Mouse (Mus musculus) neural tube, embryonic 13.5 days (tissue): ENCODE measurements around the gene Bcr. TPM values are rescaled to one million over a fixed set of nuclear protein-coding genes. Genes with fewer than 3 reads are reported as not detected.

Experiments
- ATAC-seq: fragments of 200-750 bp; cut with Nextera tagmentation; 2 replicates; pipeline ENCODE4 v1.8.0; 2017; ENCODE audit warnings: low read depth, mild to moderate bottlenecking, moderate TSS enrichment, moderate library complexity
- H3K27ac ChIP-seq: fragments of 300-500 bp; sonication (generic); replicated peaks from 2 replicates; pipeline ENCODE4 v1.5.1; 2015; ENCODE audit warnings: moderate library complexity, mild to moderate bottlenecking, inconsistent platforms
- H3K27me3 ChIP-seq: fragments of 300-500 bp; sonication (generic); 2 replicates; pipeline ENCODE4 v1.6.1; 2015; ENCODE audit warnings: mild to moderate bottlenecking, inconsistent platforms
- H3K36me3 ChIP-seq: fragments of 300-500 bp; sonication (generic); 2 replicates; pipeline ENCODE4 v1.6.1; 2015; ENCODE audit warnings: mild to moderate bottlenecking, inconsistent platforms
- H3K4me1 ChIP-seq: fragments of 300-500 bp; sonication (generic); replicated peaks from 2 replicates; pipeline ENCODE4 v1.6.1; 2015; ENCODE audit warnings: inconsistent platforms
- H3K4me2 ChIP-seq: fragments of 300-500 bp; sonication (generic); 2 replicates; pipeline ENCODE4 v1.6.1; 2015; ENCODE audit warnings: inconsistent platforms, mild to moderate bottlenecking, moderate library complexity
- H3K4me3 ChIP-seq: fragments of 300-500 bp; sonication (generic); 2 replicates; pipeline ENCODE4 v1.5.1; 2015; ENCODE audit warnings: mild to moderate bottlenecking, inconsistent platforms
- H3K9ac ChIP-seq: fragments of 300-500 bp; sonication (generic); 2 replicates; pipeline ENCODE4 v1.6.1; 2015; ENCODE audit warnings: moderate library complexity, mild to moderate bottlenecking, inconsistent platforms
- H3K9me3 ChIP-seq: fragments of 300-500 bp; sonication (generic); 2 replicates; pipeline ENCODE4 v1.6.1; 2016; ENCODE audit warnings: inconsistent platforms
- WGBS: fragments of 180-500 bp; shearing (Covaris S2); methylation state at CpG from one replicate; pipeline ENCODE4 v1.1.7; 2015; 5-methylcytosine and 5-hydroxymethylcytosine counted together
- polyA plus RNA-seq: library from polyadenylated mRNA; unstranded; fragments of >200 nt; fragmentation: Nextera tagmentation; extraction: Ambion mirVana; gene quantifications from 2 replicates; pipeline ENCODE4 v1.2.1, GENCODE M21; 2015

The Bcr gene
- polyA plus RNA-seq, 1 experiment from 2014 or later: 16.8 TPM

DNA sequence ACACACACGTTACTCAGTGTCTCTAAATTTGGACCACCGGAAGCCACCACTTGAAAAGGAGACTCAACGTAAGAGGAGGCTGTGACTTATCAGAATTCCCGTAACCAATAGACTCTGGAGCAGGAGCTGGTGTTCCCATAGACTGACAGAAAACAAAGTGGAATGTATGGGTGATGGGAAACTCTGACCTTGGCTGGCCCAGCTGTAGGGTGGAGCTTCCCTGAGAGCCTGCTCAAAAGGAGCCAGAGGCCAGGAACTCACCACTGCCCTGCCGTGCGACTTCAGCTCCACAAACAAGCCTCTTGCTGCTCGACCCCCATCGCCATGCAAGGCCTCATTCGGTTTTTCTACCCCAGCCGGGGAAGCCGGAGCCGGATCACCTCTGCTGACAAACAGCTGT lies 113.3 kb downstream of the Bcr start:
- WGBS: 82% methylated on average over 12 of the region's 12 CpGs
- H3K4me3 ChIP-seq: no peak overlapping the region
- H3K27ac ChIP-seq: no peak overlapping the region
- no peaks in the 10 kb centered on the region for H3K9me3 ChIP-seq
- no peaks in the 10 kb centered on the region; the same call in 1 of the 2 replicates for H3K4me1 ChIP-seq
- no peak for ATAC-seq
- H3K9ac ChIP-seq: no peak overlapping the region
- no peak overlapping the region for H3K4me2 ChIP-seq
- no peaks in the 10 kb centered on the region for H3K27me3 ChIP-seq
- peaks cover 96% of the 10 kb centered on the region for H3K36me3 ChIP-seq

DNA sequence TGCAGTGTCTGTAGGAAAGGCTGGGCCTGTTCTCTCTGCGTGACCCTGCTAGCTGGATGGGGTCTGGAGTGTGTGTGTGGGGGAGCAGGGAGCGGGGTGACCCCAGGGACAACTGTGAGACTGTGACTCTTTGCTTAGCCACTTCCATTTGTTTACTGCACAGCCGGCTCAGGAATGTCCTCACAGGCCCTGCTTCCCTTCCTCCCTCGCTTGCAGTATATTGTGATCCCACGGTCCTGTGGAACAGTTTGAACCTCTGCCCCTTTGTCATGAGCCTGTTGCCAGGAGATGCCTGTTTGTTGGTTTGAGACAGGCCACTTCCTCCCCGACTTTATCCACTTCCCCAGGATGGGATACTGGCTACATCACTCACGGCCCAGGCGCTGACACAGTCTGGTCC lies 116.1 kb downstream of the Bcr start:
- Histone ChIP-seq H3K27ac (no peak overlapping the region), H3K36me3 (peaks cover 98% of the 10 kb centered on the region), H3K9me3 (no peaks in the 10 kb centered on the region), H3K4me3 (no peak overlapping the region), H3K9ac (no peak overlapping the region), H3K4me2 (no peak overlapping the region), H3K27me3 (no peaks in the 10 kb centered on the region), H3K4me1 (no peaks in the 10 kb centered on the region; the same call in 1 of the 2 replicates)
- WGBS: 85% methylated on average over 8 of the region's 8 CpGs
- ATAC-seq: no peak

DNA sequence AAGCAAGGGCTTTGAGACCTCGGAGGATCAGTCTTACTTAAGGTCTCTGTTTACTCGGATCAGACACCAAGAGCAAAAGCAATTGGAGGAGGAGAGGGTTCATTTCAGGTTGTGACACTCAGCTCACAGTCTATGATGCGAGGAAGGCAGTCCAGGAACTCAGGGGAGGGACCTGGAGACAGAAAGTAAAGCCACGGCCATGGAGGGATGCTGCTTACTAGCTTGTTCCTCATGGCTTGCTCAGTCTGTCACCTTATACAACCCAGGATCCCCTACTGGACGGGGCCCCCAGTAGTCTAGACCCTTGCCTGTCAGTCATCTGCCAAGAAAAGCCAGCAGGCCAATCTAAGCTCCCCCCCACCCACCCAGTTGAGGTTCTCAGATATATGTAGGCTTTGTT lies 118.5 kb downstream of the Bcr start:
- Histone ChIP-seq H3K9me3 (no peaks in the 10 kb centered on the region), H3K27ac (no peak overlapping the region), H3K4me1 (no peaks in the 10 kb centered on the region; the same call in 1 of the 2 replicates), H3K36me3 (peaks cover 97% of the 10 kb centered on the region), H3K9ac (no peak overlapping the region), H3K4me3 (no peak overlapping the region), H3K4me2 (no peak overlapping the region), H3K27me3 (no peaks in the 10 kb centered on the region)
- 95% methylated on average over 5 of the region's 5 CpGs for WGBS
- no peak for ATAC-seq

DNA sequence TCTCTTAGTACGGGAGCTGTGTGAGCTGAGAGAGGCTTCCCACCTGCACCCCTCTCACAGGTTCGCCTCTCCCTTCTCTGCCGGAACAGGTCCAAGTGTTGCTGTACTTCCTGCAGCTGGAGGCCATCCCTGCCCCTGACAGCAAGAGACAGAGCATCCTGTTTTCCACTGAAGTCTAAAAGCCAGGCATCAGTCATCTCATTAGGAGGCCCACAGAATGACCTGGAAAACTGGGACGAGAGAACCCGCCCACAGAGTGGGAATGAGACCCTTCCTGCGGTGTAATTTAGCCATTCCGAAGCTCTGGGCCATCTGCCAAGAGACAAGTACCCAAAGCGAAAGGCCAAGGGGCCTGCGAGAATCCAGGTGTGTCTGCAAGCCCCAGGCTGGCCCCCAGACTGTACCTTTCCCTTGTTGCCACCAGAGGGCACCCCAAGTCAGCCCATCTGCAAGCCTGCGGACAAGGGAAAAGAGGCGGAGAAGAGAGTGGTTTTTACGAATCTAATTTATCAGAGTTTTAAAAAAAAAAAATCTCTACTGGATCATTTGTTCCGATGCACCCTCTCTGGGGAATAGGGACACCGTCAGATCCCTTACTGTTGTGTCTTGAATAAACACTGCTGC lies 121.9 kb downstream of the Bcr start:
- Histone ChIP-seq H3K36me3 (peaks cover 83% of the 10 kb centered on the region), H3K4me3 (no peak overlapping the region), H3K9me3 (no peaks in the 10 kb centered on the region), H3K27me3 (no peaks in the 10 kb centered on the region), H3K27ac (0 out of 2 replicates have a peak overlapping the region, but pooled peaks have one; percentile 13), H3K9ac (no peak overlapping the region), H3K4me2 (no peak overlapping the region), H3K4me1 (no peaks in the 10 kb centered on the region)
- WGBS: 44% methylated on average over 14 of the region's 14 CpGs
- ATAC-seq: peak; percentile 72; the same call in 1 of the 2 replicates

DNA sequence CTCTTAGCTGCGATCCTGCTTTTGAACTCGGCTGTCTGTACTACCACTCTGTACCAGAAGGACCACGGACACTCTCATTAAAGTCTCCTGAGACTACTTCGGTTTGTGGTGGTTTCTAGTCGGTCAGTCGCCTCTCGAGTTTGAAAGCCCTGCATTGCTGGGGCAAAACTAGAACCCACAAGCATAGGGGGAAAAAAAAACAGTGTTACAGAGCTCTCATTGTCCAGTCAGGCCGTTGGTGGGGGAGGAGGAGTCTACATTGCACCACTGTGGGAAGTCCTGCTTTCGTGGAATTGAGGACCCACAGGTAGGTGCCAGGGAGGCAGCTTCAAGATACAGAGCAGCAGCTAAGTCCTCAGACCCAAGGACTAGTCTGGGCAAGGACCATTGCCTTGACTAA lies 124.4 kb downstream of the Bcr start:
- 90% methylated on average over 9 of the region's 9 CpGs for WGBS
- Histone ChIP-seq H3K4me3 (no peak overlapping the region), H3K27me3 (no peaks in the 10 kb centered on the region), H3K4me1 (no peaks in the 10 kb centered on the region), H3K4me2 (no peak overlapping the region), H3K27ac (no peak overlapping the region), H3K9ac (no peak overlapping the region), H3K36me3 (peaks cover 57% of the 10 kb centered on the region), H3K9me3 (no peaks in the 10 kb centered on the region)
- no peak for ATAC-seq

DNA sequence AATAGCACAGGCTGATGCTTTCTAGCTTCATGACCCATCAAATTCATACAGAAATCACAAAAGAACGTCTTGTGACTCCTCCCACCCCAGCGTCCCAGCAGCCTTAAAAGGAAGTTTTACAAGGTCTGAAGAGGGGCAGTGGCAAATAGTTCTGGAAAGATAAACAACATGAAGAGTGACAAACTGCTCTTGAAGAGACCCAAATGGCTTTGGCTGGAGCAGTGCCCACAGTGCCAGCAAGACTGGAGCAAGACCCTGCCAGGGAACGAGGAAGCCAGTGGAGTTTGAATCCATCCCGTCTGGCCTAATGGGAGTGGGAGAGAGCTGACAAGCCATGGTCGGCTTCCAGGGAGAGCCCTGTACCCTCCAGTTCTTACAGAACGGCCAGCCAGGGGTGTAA lies 126.2 kb downstream of the Bcr start:
- H3K9me3 ChIP-seq: no peaks in the 10 kb centered on the region
- H3K9ac ChIP-seq: no peak overlapping the region
- H3K4me3 ChIP-seq: no peak overlapping the region
- peaks cover 40% of the 10 kb centered on the region for H3K36me3 ChIP-seq
- ATAC-seq: no peak
- no peak overlapping the region for H3K27ac ChIP-seq
- WGBS: 56% methylated on average over 6 of the region's 6 CpGs
- H3K4me2 ChIP-seq: no peak overlapping the region
- H3K4me1 ChIP-seq: no peaks in the 10 kb centered on the region
- no peaks in the 10 kb centered on the region for H3K27me3 ChIP-seq

DNA sequence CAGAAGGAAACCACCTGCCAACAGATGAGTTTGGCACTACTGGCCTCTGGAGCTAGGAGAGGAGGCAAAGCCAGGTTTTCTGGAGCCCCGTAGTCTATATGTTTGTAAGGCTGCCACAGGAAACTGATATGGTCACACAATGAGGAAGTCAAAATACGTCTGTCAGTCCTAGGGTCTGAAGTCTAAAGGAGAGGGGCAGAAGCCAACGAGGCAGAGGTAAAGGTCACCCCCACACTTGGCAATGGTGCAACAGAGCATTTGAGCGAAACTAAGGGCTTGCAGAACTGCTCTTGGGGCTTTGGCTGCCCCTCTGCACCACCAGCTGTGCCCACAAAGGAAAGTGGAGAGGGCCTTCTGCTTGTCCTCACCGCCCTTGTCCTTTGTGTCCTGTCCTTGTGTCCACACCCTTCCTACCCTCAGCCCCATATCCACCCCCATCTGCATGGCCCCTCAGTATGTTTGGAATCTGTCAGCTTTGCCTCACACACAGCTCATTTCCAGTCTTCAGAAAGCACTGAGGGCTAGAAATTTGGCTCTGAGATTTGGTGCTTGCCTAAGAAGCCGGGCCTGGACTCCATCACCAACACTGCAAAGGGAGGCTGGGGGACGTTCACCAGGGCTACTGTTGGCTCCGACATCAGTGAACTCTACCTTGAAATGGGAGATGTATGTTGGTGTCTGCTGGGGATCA lies 127.1 kb downstream of the Bcr start:
- Histone ChIP-seq H3K4me1 (no peaks in the 10 kb centered on the region), H3K4me3 (no peak overlapping the region), H3K36me3 (peaks cover 32% of the 10 kb centered on the region), H3K4me2 (no peak overlapping the region), H3K9ac (no peak overlapping the region), H3K27me3 (no peaks in the 10 kb centered on the region), H3K9me3 (no peaks in the 10 kb centered on the region), H3K27ac (no peak overlapping the region)
- ATAC-seq: no peak
- WGBS: 91% methylated on average over 8 of the region's 8 CpGs

DNA sequence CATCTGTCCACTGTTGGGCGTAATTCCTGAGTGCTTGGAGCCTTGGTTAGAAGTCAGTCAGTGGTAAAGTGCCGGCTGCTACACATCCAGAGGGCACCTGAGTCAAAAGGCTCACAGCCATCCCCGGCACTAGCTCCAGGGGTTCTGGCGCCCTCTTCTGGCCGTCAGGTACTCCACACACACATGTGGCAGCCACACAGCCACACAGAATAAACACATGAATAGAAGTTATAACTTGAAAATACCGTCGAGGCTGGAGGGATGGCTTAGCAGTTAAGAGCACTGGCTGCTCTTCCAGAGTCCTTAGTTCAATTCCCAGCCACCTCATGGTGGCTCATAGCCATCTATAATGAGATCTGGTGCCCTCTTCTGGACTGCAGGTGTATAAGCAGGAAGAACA lies 131.3 kb downstream of the Bcr start:
- no peak for ATAC-seq
- no peak overlapping the region for H3K4me2 ChIP-seq
- 53% methylated on average over 7 of the region's 7 CpGs for WGBS
- no peaks in the 10 kb centered on the region for H3K27me3 ChIP-seq
- no peak overlapping the region for H3K9ac ChIP-seq
- no peak overlapping the region for H3K27ac ChIP-seq
- no peaks in the 10 kb centered on the region for H3K36me3 ChIP-seq
- no peak overlapping the region for H3K4me3 ChIP-seq
- no peaks in the 10 kb centered on the region for H3K4me1 ChIP-seq
- no peaks in the 10 kb centered on the region for H3K9me3 ChIP-seq

DNA sequence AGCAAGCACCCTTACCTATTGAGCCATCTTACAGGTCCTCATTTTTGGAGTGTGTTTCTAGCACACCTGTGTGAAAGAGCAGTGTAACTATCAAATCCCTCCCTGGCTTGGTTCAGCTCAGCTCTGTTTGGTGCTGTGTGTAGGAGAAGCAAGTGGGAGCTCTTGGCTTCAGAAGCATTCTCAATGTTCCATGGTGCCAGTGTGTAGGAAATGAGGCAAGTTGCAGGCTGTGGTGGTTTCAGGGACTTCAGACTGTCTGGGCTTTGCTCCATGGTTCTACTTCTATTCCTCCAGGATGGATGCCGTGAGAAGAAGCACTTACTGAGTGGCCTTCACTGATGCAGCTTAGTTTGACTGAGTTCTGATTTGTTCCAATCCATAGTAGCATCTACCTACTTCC lies 137.4 kb downstream of the Bcr start:
- H3K27ac ChIP-seq: no peak overlapping the region
- H3K9me3 ChIP-seq: no peaks in the 10 kb centered on the region
- H3K36me3 ChIP-seq: no peaks in the 10 kb centered on the region
- no peak overlapping the region for H3K4me3 ChIP-seq
- no peak for ATAC-seq
- no peaks in the 10 kb centered on the region for H3K4me1 ChIP-seq
- no peak overlapping the region for H3K4me2 ChIP-seq
- H3K27me3 ChIP-seq: no peaks in the 10 kb centered on the region
- no peak overlapping the region for H3K9ac ChIP-seq
- 83% methylated on average over 1 of the region's 1 CpGs for WGBS

DNA sequence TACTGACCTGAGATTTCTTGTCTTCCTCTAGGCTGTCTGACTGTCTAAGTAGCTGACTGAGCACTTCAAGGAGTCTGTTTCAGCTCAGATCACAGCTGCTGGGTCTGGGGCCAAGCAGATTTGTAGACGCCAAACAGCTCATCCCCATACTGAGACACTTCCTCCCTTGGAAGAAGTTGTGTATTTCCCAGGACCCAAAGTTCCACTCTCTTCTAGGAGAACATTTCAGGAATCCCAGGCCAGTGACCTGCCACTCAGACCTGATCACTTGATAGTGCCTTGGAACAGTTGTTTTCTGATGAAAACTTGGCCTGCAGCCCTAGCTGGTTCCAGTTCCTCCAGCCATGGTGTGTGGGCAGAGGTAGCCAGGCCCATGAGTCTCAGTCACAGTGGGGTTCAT lies 140.3 kb downstream of the Bcr start:
- Histone ChIP-seq H3K9ac (no peak overlapping the region), H3K36me3 (no peaks in the 10 kb centered on the region), H3K4me1 (no peaks in the 10 kb centered on the region), H3K4me3 (no peak overlapping the region), H3K27ac (no peak overlapping the region), H3K27me3 (no peaks in the 10 kb centered on the region), H3K4me2 (no peak overlapping the region), H3K9me3 (no peaks in the 10 kb centered on the region)
- 90% methylated on average over 1 of the region's 1 CpGs for WGBS
- no peak for ATAC-seq

DNA sequence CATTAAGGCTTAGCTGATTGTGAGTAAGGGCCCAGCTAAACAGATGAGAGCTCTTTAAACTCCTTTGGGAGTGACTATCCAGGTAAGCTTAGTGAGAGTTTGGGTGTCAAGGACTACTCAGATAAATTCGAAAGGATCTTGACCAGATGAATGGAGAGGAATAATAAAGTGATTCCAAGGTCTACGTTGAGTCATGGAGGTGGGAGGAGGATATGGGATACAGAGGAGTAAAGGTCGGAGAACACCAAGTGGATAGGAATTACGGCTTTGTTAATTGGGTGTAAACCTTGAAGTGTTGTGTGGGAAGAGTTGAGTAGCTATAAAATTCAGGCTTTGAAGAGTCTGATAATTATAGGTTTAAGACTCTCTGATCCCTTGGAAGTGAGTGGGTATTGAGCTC lies 145.8 kb downstream of the Bcr start:
- Histone ChIP-seq H3K4me1 (no peaks in the 10 kb centered on the region; the same call in 1 of the 2 replicates), H3K4me3 (no peak overlapping the region), H3K36me3 (no peaks in the 10 kb centered on the region), H3K27me3 (no peaks in the 10 kb centered on the region), H3K4me2 (no peak overlapping the region), H3K9me3 (no peaks in the 10 kb centered on the region), H3K9ac (no peak overlapping the region), H3K27ac (no peak overlapping the region)
- ATAC-seq: no peak
- 61% methylated on average over 4 of the region's 4 CpGs for WGBS

DNA sequence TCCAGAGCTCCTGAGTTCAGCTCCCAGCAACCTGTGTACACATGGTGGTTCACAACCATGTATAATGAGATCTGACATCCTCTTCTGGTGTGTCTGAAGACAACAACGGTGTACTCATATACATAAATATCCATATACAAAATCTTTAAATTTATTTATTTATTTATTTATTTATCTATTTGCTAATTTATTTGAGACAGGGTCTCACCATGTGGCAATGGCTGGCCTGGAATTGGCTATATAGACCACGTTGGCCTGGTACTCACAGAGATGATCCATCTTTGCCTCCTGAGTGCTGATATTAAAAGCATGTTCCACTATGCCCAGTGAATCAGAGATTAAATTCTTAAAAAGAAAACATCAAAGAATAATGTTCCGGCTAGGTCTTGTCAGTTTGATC lies 150.4 kb downstream of the Bcr start:
- Histone ChIP-seq H3K4me1 (peaks cover 20% of the 10 kb centered on the region), H3K27me3 (no peaks in the 10 kb centered on the region), H3K4me2 (no peak overlapping the region), H3K4me3 (no peak overlapping the region), H3K36me3 (no peaks in the 10 kb centered on the region), H3K9me3 (no peaks in the 10 kb centered on the region), H3K9ac (no peak overlapping the region), H3K27ac (peak overlapping the region; percentile 99; the same call in 1 of the 2 replicates)
- ATAC-seq: no peak
- 88% methylated on average over 3 of the region's 3 CpGs for WGBS
